Comparison of ENCODE assay signal across 8 mouse cellular contexts in genomic region chr7:74006775-74007371, GRCm38 (mm10). TPM values are rescaled to one million over a fixed set of nuclear protein-coding genes. Genes with fewer than 3 reads are reported as not detected.
DNase-seq lines count a peak whose midpoint lies in the region; ATAC-seq lines count a peak whose summit lies in the region.

No protein-coding gene starts in this region.

- H3K4me3 ChIP-seq in embryonic facial prominence, embryonic 14.5 days (ENCODE audit: low read depth, low read length): no peak overlapping the region

- no peak overlapping the region for H3K9ac ChIP-seq in embryonic facial prominence, embryonic 14.5 days (ENCODE audit: low read depth, low read length)

- peaks cover 4% of the 10 kb centered on the region; the same call in 1 of the 2 replicates for H3K4me1 ChIP-seq in embryonic facial prominence, embryonic 14.5 days (ENCODE audit: control insufficient read depth, insufficient read depth, low read length)

- WGBS in embryonic facial prominence, embryonic 14.5 days: 22% methylated on average over 9 of the region's 9 CpGs

- H3K27me3 ChIP-seq in embryonic facial prominence, embryonic 14.5 days (replicated peaks; ENCODE audit: control insufficient read depth, insufficient read depth, low read length): no peaks in the 10 kb centered on the region

- ATAC-seq in embryonic facial prominence, embryonic 14.5 days (ENCODE audit: low read depth): peak; percentile 85

- H3K4me2 ChIP-seq in embryonic facial prominence, embryonic 14.5 days (ENCODE audit: low read depth, low read length): no peak overlapping the region

- intact Hi-C loops in left cerebral cortex, postnatal 25 days (cut with DNase I): no loop called here

- H3K27ac ChIP-seq in embryonic facial prominence, embryonic 14.5 days (replicated peaks; ENCODE audit: low read depth, low read length): no peak overlapping the region; the same call in 1 of the 2 replicates

- peak; percentile 48 for DNase-seq in kidney, postnatal 10 days
- no peak for DNase-seq in kidney, adult 9 months
- DNase-seq in embryonic facial prominence, embryonic 14.5 days (ENCODE audit: low spot score): peak; percentile 79
- peak; percentile 22 to 49 for DNase-seq in left cerebral cortex, postnatal 25 days (ENCODE audit: low spot score in 2 of 2)
- DNase-seq in retina, postnatal 1 day: peak; percentile 82
- DNase-seq in spleen, postnatal 4 days (ENCODE audit: low spot score in 2 of 2): no peak
- no peak for DNase-seq in cerebellum, adult 8-10 months
- no peak for DNase-seq in cerebellum, postnatal 36 days

- no peaks in the 10 kb centered on the region for H3K9me3 ChIP-seq in embryonic facial prominence, embryonic 14.5 days (ENCODE audit: control insufficient read depth, low read length)

- no peaks in the 10 kb centered on the region for H3K36me3 ChIP-seq in embryonic facial prominence, embryonic 14.5 days (ENCODE audit: control insufficient read depth, insufficient read depth, low read length)

RNA-seq across cellular contexts. Expression of gene St8sia2, which starts 6.6 kb away (rescaled TPM):
- 17.7 and 20.1 TPM in 2 replicates for polyA plus RNA-seq in embryonic facial prominence, embryonic 14.5 days (2014; fragmentation: Nextera tagmentation; extraction: Ambion mirVana)
- total RNA-seq in left cerebral cortex, postnatal 25 days (2021): 1 to 10 TPM; 1.9 to 2.4 TPM

Comparison
In these comparisons a context has a peak if more than half of its experiments do, and no peak if none do; other contexts are left out.
1. DNase-seq: peak in kidney, postnatal 10 days (single experiment), embryonic facial prominence, embryonic 14.5 days (single experiment), left cerebral cortex, postnatal 25 days (2 of 2) and retina, postnatal 1 day (single experiment); none in kidney, adult 9 months (single experiment), spleen, postnatal 4 days (0 of 2), cerebellum, adult 8-10 months (single experiment) and cerebellum, postnatal 36 days (0 of 2).